Mouse (Mus musculus) limb, embryonic 15.5 days (tissue): Measurements from ENCODE around the gene Becn1. TPM values are rescaled to one million over a fixed set of nuclear protein-coding genes. Genes with fewer than 3 reads are reported as not detected.

ENCODE experiments used
- ATAC-seq: fragments of 200-750 bp; cut with Nextera tagmentation; 2 replicates; pipeline ENCODE4 v1.8.0; 2017; ENCODE audit warnings: low read depth, moderate TSS enrichment; ENCODE audit not compliant: insufficient number of reproducible peaks, low FRiP score, low TSS enrichment
- H3K27ac ChIP-seq: fragments of 300-500 bp; sonication (generic); 2 replicates; pipeline ENCODE4 v1.5.1; 2015; ENCODE audit warnings: moderate library complexity, mild to moderate bottlenecking, inconsistent platforms
- H3K27me3 ChIP-seq: fragments of 300-500 bp; sonication (generic); 2 replicates; pipeline ENCODE4 v1.6.1; 2015; ENCODE audit warnings: inconsistent platforms
- H3K36me3 ChIP-seq: fragments of 300-500 bp; sonication (generic); 2 replicates; pipeline ENCODE4 v1.6.1; 2015; ENCODE audit warnings: inconsistent platforms
- H3K4me1 ChIP-seq: fragments of 300-500 bp; sonication (generic); 2 replicates; pipeline ENCODE4 v1.6.1; 2015; ENCODE audit warnings: inconsistent platforms
- H3K4me2 ChIP-seq: fragments of 300-500 bp; sonication (generic); 2 replicates; pipeline ENCODE4 v1.6.1; 2015; ENCODE audit warnings: mild to moderate bottlenecking, inconsistent platforms
- H3K4me3 ChIP-seq: fragments of 300-500 bp; sonication (generic); 2 replicates; pipeline ENCODE4 v1.5.1; 2015; ENCODE audit warnings: mild to moderate bottlenecking, inconsistent platforms
- H3K9ac ChIP-seq: fragments of 300-500 bp; sonication (generic); 2 replicates; pipeline ENCODE4 v1.6.1; 2015; ENCODE audit warnings: inconsistent platforms
- H3K9me3 ChIP-seq: fragments of 300-500 bp; sonication (generic); 2 replicates; pipeline ENCODE4 v1.6.1; 2016; ENCODE audit warnings: inconsistent platforms
- WGBS: fragments of 180-500 bp; shearing (Covaris S2); methylation state at CpG from one replicate; pipeline ENCODE4 v1.1.7; 2015; 5-methylcytosine and 5-hydroxymethylcytosine counted together
- polyA plus RNA-seq: library from polyadenylated mRNA; unstranded; fragments of >200 nt; fragmentation: Nextera tagmentation; extraction: Ambion mirVana; gene quantifications from 2 replicates; pipeline ENCODE4 v1.2.1, GENCODE M21; 2015

Becn1 gene
- polyA plus RNA-seq, 1 experiment from 2014 or later, result 128 TPM

GRCm38 (mm10) chr11:101248258-101248994 lies 53.7 kb downstream of the Becn1 start:
- ATAC-seq, result no peak
- Histone ChIP-seq H3K27ac (no peak overlapping the region), H3K9ac (no peak overlapping the region), H3K9me3 (no peaks in the 10 kb centered on the region), H3K4me1 (peaks cover 36% of the 10 kb centered on the region), H3K4me3 (no peak overlapping the region), H3K4me2 (no peak overlapping the region), H3K36me3 (no peaks in the 10 kb centered on the region), H3K27me3 (peaks cover 12% of the 10 kb centered on the region)
- 25% methylated on average over 14 of the region's 14 CpGs for WGBS

- no peaks in the 10 kb centered on the region for H3K36me3 ChIP-seq
- peaks cover 33% of the 10 kb centered on the region for H3K4me1 ChIP-seq
- no peak overlapping the region for H3K27ac ChIP-seq
- no peaks in the 10 kb centered on the region for H3K9me3 ChIP-seq
- H3K4me2 ChIP-seq, result peak overlapping the region; percentile 96; the same call in 1 of the 2 replicates
- H3K9ac ChIP-seq, result no peak overlapping the region
- 79% methylated on average over 6 of the region's 6 CpGs for WGBS
- peak overlapping the region; percentile 64; the same call in 1 of the 2 replicates for H3K4me3 ChIP-seq
- H3K27me3 ChIP-seq, result peaks cover 12% of the 10 kb centered on the region
- ATAC-seq, result no peak
Observed at GRCm38 (mm10) chr11:101247521-101248030, 54.5 kb downstream of the Becn1 start.

- Histone ChIP-seq H3K4me1 (peaks cover 33% of the 10 kb centered on the region), H3K4me2 (peak overlapping the region; percentile 96), H3K9me3 (no peaks in the 10 kb centered on the region), H3K36me3 (no peaks in the 10 kb centered on the region), H3K27me3 (peaks cover 12% of the 10 kb centered on the region), H3K27ac (0 out of 2 replicates have a peak overlapping the region, but pooled peaks have one; percentile 82), H3K9ac (peak overlapping the region; percentile 67), H3K4me3 (peak overlapping the region; percentile 64)
- no peak; the same call in 1 of the 2 replicates for ATAC-seq
- 6% methylated on average over 7 of the region's 7 CpGs for WGBS
Observed at GRCm38 (mm10) chr11:101246702-101247012, 55.4 kb downstream of the Becn1 start.

GRCm38 (mm10) chr11:101245855-101246701 lies 56.0 kb downstream of the Becn1 start, which contains the start of gene Ramp2:
Gene Ramp2, plus strand, starts transcription at chr11:101246028.
- H3K27me3 ChIP-seq, result peaks cover 12% of the 10 kb centered on the region
- under 1% methylated on average over 61 of the region's 63 CpGs for WGBS
- peak within 1 kb of the TSS; percentile 64 for H3K4me3 ChIP-seq
- H3K36me3 ChIP-seq, result no peaks in the 10 kb centered on the region
- ATAC-seq, result peak; percentile 69
- peak within 1 kb of the TSS; percentile 96 for H3K4me2 ChIP-seq
- peak within 1 kb of the TSS; percentile 67 for H3K9ac ChIP-seq
- peak within 1 kb of the TSS; percentile 82 for H3K27ac ChIP-seq
- H3K4me1 ChIP-seq, result peaks cover 33% of the 10 kb centered on the region
- H3K9me3 ChIP-seq, result no peaks in the 10 kb centered on the region

GRCm38 (mm10) chr11:101245071-101245470 lies 57.0 kb downstream of the Becn1 start:
- Histone ChIP-seq H3K9me3 (no peaks in the 10 kb centered on the region), H3K4me3 (no peak overlapping the region), H3K4me2 (no peak overlapping the region), H3K27me3 (peaks cover 12% of the 10 kb centered on the region), H3K4me1 (peaks cover 33% of the 10 kb centered on the region), H3K27ac (no peak overlapping the region), H3K36me3 (no peaks in the 10 kb centered on the region), H3K9ac (no peak overlapping the region)
- 3% methylated on average over 4 of the region's 4 CpGs for WGBS
- ATAC-seq, result no peak

- H3K4me1 ChIP-seq, result peaks cover 12% of the 10 kb centered on the region; the same call in 1 of the 2 replicates
- no peak overlapping the region for H3K4me3 ChIP-seq
- H3K27me3 ChIP-seq, result no peaks in the 10 kb centered on the region; the same call in 1 of the 2 replicates
- peak overlapping the region; percentile 75 for H3K27ac ChIP-seq
- H3K9ac ChIP-seq, result no peak overlapping the region
- H3K4me2 ChIP-seq, result no peak overlapping the region
- no peaks in the 10 kb centered on the region for H3K9me3 ChIP-seq
- 16% methylated on average over 5 of the region's 5 CpGs for WGBS
- ATAC-seq, result 0 out of 2 replicates have a peak, but pooled peaks have one; percentile 52
- H3K36me3 ChIP-seq, result no peaks in the 10 kb centered on the region
Observed at GRCm38 (mm10) chr11:101238071-101238647, 63.9 kb downstream of the Becn1 start.

GRCm38 (mm10) chr11:101236782-101237181 lies 65.3 kb downstream of the Becn1 start:
- WGBS, result 87% methylated on average over 5 of the region's 5 CpGs
- Histone ChIP-seq H3K36me3 (no peaks in the 10 kb centered on the region), H3K27me3 (no peaks in the 10 kb centered on the region; the same call in 1 of the 2 replicates), H3K9ac (no peak overlapping the region), H3K9me3 (no peaks in the 10 kb centered on the region), H3K27ac (no peak overlapping the region), H3K4me1 (peaks cover 20% of the 10 kb centered on the region), H3K4me3 (no peak overlapping the region), H3K4me2 (no peak overlapping the region)
- ATAC-seq, result no peak

Other genes with a start within 250 kb of the Becn1 start
- 12.7 and 16.4 TPM in 2 replicates for gene Naglu, start 232.3 kb downstream of the Becn1 start, polyA plus RNA-seq
- gene Hsd17b1, start 223.9 kb downstream of the Becn1 start, polyA plus RNA-seq, result 0.14 TPM in 1 of 2 replicates, not detected in the other
- 40.3 TPM in 2 replicates for gene Coasy, start 219.7 kb downstream of the Becn1 start, polyA plus RNA-seq
- gene Mlx, start 215.0 kb downstream of the Becn1 start, polyA plus RNA-seq, result 51.7 and 53.8 TPM in 2 replicates
- 27.4 and 28.0 TPM in 2 replicates for gene Psmc3ip, start 206.8 kb downstream of the Becn1 start, polyA plus RNA-seq
- 20.6 and 28.0 TPM in 2 replicates for gene Retreg3, start 182.4 kb downstream of the Becn1 start, polyA plus RNA-seq
- 62.7 and 65.6 TPM in 2 replicates for gene Tubg1, start 182.3 kb downstream of the Becn1 start, polyA plus RNA-seq
- gene Tubg2, start 146.4 kb downstream of the Becn1 start, polyA plus RNA-seq, result 5.7 and 6.8 TPM in 2 replicates
- 1.2 and 1.4 TPM in 2 replicates for gene Cntnap1, start 131.8 kb downstream of the Becn1 start, polyA plus RNA-seq
- 21.7 and 22.1 TPM in 2 replicates for gene Plekhh3, start 130.9 kb downstream of the Becn1 start, polyA plus RNA-seq
- 0.14 and 0.36 TPM in 2 replicates for gene Ccr10, start 126.8 kb downstream of the Becn1 start, polyA plus RNA-seq
- gene Ezh1, start 75.8 kb downstream of the Becn1 start, polyA plus RNA-seq, result 15.6 and 17.6 TPM in 2 replicates
- gene Ramp2, start 56.3 kb downstream of the Becn1 start, polyA plus RNA-seq, result 99.6 and 110 TPM in 2 replicates
- gene Vps25, start 48.6 kb downstream of the Becn1 start, polyA plus RNA-seq, result 112 and 120 TPM in 2 replicates
- gene Wnk4, start 41.7 kb downstream of the Becn1 start, polyA plus RNA-seq, result 7.9 and 9.9 TPM in 2 replicates
- gene Cntd1, start 23.3 kb downstream of the Becn1 start, polyA plus RNA-seq, result 0.70 and 1.3 TPM in 2 replicates
- 148 and 154 TPM in 2 replicates for gene Coa3, start 23.2 kb downstream of the Becn1 start, polyA plus RNA-seq
- gene Psme3, start 13.9 kb upstream of the Becn1 start, polyA plus RNA-seq, result 116 and 125 TPM in 2 replicates
- 1.0 and 1.2 TPM in 2 replicates for gene Aoc2, start 22.8 kb upstream of the Becn1 start, polyA plus RNA-seq
- gene Aoc3, start 28.3 kb upstream of the Becn1 start, polyA plus RNA-seq, result 0.90 and 1.5 TPM in 2 replicates
- not detected in 2 replicates for gene G6pc, start 65.3 kb upstream of the Becn1 start, polyA plus RNA-seq
- gene Aarsd1, start 115.3 kb upstream of the Becn1 start, polyA plus RNA-seq, result 52.6 and 57.2 TPM in 2 replicates
- gene Gm27029, start 122.5 kb upstream of the Becn1 start, polyA plus RNA-seq, result 11.8 and 18.3 TPM in 2 replicates
- 19.3 and 19.5 TPM in 2 replicates for gene Rundc1, start 122.8 kb upstream of the Becn1 start, polyA plus RNA-seq
- 15.5 and 36.1 TPM in 2 replicates for gene Ptges3l, start 123.0 kb upstream of the Becn1 start, polyA plus RNA-seq
- 262 and 315 TPM in 2 replicates for gene Rpl27, start 140.0 kb upstream of the Becn1 start, polyA plus RNA-seq
- 23.2 and 25.1 TPM in 2 replicates for gene Ifi35, start 146.1 kb upstream of the Becn1 start, polyA plus RNA-seq
- gene Rnd2, start 162.7 kb upstream of the Becn1 start, polyA plus RNA-seq, result 10.3 and 11.9 TPM in 2 replicates
- 78.6 and 81.3 TPM in 2 replicates for gene Vat1, start 163.9 kb upstream of the Becn1 start, polyA plus RNA-seq
- gene Brca1, start 249.7 kb upstream of the Becn1 start, polyA plus RNA-seq, result 7.2 and 8.6 TPM in 2 replicates
- 72.6 and 74.1 TPM in 2 replicates for gene Nbr1, start 249.9 kb upstream of the Becn1 start, polyA plus RNA-seq